Mouse (Mus musculus) cerebral cortex, adult 2 months (tissue): ENCODE results near the gene Rhoc.

Experiments
- WGBS: fragments of 180-500 bp; shearing (Covaris S2); methylation state at CpG from one replicate; pipeline ENCODE4 v1.1.7; 2018; 5-methylcytosine and 5-hydroxymethylcytosine counted together

Rhoc gene

GRCm38 (mm10) chr3:104788075-104788474 lies at the start of gene Rhoc:
Rhoc (plus strand) TSS chr3:104788375.
- WGBS: 57% methylated on average over 3 of the region's 3 CpGs

- WGBS: 96% methylated on average over 3 of the region's 3 CpGs
Measured at GRCm38 (mm10) chr3:104741954-104742353, 46.2 kb upstream of the Rhoc start.

DNA sequence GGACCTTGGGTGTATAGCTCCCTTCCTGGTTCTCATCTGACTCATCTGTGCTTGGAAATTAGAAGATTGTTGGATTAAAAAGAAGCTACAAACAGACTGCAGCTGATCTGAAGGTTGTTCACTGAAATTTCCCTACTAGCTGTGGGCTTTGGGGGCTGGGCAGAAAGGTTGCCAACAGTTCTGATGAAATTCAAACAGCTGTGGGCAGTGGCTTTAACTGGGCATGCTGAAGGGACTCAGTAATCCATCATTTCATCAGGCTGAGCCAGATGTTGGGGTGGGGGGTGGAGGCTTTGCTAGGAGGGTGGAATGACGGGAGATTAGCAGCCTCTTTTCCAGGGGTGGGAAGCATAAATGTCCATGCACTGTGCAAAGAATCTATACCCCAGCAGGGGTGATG lies 45.0 kb upstream of the Rhoc start:
- WGBS: 77% methylated on average over 1 of the region's 1 CpGs

DNA sequence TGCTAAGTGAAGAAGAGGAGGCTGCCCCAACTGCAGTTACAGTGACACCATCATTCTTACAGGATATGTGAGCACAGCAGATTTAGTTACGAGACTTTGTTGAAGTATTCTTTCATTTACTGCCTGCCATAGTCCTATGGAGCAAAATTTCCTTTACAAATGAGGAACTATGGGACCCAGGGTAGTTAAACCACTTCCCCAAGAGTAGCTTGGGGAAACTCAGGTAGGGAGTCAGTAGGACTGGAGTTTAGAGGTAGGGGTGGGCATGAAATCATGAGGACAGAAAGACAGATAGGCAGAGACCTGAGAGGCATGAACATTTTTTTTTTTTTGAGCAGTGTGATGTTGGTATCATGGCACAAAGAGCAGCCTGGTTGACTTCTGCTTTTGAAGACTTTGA lies 44.3 kb upstream of the Rhoc start:
- 94% methylated on average over 1 of the region's 1 CpGs for WGBS

DNA sequence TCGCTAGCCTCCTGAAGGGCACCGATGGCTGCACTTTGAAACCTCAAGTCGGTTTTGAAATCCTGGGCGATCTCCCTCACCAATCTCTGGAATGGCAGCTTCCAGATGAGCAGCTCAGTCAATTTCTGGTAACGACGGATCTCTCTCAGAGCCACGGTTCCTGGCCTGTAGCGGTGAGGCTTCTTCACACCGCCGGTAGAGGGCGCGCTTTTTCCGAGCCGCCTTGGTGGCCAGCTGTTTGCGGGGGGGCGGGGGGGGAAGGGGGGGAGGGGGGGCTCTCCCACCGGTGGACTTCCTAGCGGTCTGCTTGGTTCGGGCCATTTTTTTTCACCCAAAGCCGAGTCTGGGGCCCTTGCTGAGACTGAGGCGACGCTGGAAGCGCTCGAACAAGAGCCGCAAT lies 35.3 kb upstream of the Rhoc start:
- 21% methylated on average over 25 of the region's 25 CpGs for WGBS

DNA sequence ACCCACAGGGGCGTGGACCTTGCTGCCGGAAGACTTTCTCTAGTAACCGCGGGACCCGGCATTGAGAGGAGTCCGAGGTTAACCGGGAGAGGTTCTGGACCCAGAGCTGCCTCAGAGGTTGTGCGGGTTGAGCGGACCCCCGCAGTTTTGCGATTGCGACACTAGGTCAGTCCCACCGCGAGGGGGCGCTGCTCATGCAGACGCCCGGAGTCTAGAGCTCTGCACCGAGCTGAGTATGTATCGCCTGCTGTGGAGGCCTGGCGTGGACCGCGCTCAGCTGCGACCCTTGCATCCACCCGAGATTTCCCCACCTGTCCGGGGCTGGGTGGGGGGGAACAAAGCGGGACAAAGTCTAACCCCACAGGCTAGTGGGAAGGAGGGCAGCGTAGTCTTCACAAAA lies 29.8 kb upstream of the Rhoc start:
- WGBS: 3% methylated on average over 27 of the region's 27 CpGs

DNA sequence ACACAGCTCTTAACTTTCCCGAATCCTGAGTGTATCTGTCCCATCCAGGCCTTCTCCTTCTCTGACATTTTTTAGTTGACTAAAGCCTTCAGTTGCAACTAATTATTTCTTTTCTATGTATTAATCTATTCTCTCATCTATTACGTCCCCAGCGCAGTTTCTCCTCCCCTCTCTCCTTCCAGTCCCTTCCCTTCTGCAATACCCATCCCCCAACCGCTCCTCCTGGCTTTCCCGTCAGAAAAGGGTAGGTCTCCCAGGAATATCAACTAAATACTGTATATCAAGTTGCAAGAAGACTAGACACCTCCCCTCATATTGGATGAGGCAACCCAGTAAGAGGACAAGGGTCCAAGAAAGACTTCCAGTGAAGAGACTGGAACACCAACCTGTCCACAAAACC lies 29.3 kb upstream of the Rhoc start:
- WGBS: 34% methylated on average over 5 of the region's 5 CpGs

DNA sequence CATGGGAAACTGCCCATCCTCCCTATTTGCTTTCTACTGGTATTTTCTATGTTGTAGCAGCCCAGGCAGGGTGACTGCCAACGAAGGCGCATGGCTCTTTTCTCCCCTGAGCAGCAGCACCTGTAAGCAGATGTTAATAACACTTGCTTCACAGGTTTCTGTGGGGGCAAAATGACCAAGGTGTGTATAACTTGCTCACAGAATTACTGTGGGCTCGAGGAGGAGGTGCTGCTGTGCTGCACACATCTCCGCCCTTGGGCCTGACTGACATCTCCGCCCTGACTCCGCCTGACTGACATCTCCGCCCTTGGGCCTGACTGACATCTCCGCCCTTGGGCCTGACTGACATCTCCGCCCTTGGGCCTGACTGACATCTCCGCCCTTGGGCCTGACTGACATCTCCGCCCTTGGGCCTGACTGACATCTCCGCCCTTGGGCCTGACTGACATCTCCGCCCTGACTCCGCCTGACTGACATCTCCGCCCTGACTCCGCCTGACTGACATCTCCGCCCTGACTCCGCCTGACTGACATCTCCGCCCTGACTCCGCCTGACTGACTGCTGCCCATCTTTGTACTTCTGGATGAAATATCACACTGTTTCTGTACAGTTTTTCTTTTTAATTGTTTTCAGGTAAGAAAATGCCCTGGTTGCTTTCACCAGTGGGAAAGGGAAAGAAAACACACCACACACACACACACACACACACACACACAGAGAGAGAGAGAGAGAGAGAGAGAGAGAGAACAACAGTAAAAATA lies 25.9 kb upstream of the Rhoc start:
- WGBS: 61% methylated on average over 20 of the region's 20 CpGs

DNA sequence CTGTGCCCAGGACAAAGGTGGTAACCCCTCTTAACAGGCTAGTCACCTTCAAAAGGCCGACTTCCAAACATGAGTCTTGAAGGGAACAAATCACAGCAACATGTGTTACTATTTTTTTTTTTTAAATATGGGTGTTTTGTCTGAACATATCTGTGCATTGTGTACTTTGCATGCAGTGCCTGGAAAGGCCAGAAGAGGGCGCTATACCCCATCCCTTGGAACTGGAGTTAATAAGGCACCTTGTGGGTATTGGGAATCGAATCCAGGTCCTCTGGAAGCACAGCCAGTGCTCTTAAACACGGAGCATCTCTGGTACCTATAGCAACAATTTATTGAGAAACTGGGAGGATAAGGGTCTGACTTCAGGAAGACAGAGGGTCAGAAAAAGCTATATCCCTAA lies 23.2 kb upstream of the Rhoc start:
- WGBS: 29% methylated on average over 4 of the region's 4 CpGs

- 44% methylated on average over 2 of the region's 2 CpGs for WGBS
Measured at GRCm38 (mm10) chr3:104767141-104767540, 21.0 kb upstream of the Rhoc start.

DNA sequence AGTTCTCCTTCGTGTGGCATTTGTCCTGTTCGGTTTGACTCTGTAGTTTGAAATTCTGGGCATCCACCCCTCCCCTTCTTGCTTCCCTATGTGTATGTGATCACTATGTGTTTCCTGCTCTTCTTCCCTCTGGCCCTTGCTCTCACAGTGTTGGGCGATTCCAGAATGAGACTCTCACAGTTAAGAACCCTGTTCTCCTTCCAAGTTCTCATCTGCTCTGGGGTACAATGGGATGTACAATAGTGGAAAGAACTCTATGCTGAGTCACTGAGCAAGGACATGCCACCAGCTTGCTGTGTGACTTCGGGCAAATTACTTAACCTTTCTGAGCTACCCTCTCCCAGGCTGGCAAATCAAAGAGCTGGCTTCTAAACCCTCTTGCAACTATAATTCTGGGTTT lies 20.5 kb upstream of the Rhoc start:
- 84% methylated on average over 4 of the region's 4 CpGs for WGBS

- 93% methylated on average over 3 of the region's 3 CpGs for WGBS
Measured at GRCm38 (mm10) chr3:104769135-104769534, 19.0 kb upstream of the Rhoc start.

DNA sequence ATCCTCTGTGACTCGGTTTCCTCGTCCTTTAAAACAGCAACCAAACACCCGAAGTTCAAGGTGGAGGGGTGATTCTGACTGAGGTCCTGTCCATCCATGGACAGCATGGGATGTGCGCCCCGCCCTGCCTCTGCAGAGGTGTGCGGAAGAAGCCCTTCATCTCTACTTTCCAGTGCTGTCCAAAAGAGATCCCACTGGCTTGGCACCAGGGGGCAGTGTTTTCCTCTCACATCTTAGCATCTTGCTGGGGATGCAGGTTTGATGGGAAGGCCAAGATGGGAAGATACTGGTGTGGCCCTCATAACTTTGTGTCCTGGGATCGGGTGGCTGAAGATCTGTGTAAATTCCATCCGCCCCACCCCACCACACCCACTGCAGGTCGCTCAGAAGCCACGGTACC lies 18.1 kb upstream of the Rhoc start:
- 65% methylated on average over 10 of the region's 10 CpGs for WGBS

GRCm38 (mm10) chr3:104770918-104771317 lies 17.3 kb upstream of the Rhoc start:
- 91% methylated on average over 3 of the region's 3 CpGs for WGBS

GRCm38 (mm10) chr3:104771460-104771859 lies 16.7 kb upstream of the Rhoc start:
- WGBS: 70% methylated on average over 6 of the region's 6 CpGs

- WGBS: 92% methylated on average over 7 of the region's 7 CpGs
Measured at GRCm38 (mm10) chr3:104773301-104773700, 14.9 kb upstream of the Rhoc start.

DNA sequence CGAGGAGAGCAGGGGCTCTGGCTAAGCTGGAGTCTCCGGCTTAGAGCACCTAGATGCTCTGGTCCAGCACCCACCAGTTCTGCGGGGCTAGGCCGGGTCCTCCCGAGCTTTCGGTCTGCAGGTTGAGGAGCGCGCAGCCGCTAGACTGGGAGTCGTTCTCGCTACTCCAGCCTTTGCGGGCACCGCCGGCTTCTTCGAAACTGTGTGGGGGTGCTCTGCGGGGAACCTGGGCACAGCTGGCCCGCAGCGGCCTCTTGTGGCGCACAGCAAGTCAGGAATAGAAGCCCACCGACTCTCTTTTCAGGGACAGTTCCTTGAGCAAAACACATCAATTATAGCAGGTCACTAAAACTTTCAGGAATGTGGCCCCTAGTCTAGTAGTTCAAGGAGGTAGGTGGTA lies 10.8 kb upstream of the Rhoc start:
- WGBS: 3% methylated on average over 20 of the region's 20 CpGs

GRCm38 (mm10) chr3:104779949-104780348 lies 8.2 kb upstream of the Rhoc start:
- 7% methylated on average over 7 of the region's 7 CpGs for WGBS

DNA sequence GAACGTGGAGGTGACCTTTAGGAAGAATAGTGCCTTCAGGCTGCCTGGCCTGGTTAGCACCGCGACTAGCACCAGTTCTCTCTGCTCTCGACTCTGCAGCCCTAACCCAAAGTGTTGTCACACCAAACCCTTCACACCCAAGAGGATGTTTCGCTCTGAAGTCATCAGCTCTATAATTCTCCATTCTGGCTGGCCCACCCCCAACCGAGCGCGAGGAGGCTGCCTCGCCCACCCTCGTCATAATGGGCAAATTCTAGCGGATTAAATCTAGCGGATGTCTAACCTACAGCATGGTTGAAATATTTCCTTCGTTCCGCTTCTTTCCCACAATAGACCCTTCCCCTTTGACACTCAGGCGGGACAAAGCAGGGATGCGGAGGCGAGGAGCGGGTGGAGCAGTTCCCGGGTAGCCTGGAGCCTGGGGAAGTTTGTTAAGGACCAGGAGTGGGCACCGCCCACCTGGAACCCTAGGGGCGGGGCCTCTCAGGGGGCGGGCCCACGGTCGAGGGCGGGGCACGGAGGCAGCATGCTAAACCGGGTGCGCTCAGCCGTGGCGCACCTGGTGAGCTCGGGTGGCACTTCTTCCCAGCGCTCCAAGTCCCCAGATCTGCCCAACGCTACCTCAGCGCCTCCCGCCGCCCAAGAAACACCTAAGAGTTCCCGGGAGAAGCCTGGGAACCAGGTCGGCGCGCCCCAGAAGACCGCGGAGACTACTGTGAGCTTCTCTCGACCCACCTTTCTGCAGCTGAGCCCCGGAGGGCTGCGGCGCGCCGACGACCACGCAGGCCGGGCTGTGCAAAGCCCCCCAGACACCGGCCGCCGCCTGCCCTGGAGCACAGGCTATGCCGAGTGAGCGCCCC lies 7.4 kb upstream of the Rhoc start, which contains the start of gene Ppm1j:
Gene Ppm1j, plus strand, starts transcription at position 496 of the 860 bp plus-strand sequence.
- WGBS: 2% methylated on average over 56 of the region's 56 CpGs

DNA sequence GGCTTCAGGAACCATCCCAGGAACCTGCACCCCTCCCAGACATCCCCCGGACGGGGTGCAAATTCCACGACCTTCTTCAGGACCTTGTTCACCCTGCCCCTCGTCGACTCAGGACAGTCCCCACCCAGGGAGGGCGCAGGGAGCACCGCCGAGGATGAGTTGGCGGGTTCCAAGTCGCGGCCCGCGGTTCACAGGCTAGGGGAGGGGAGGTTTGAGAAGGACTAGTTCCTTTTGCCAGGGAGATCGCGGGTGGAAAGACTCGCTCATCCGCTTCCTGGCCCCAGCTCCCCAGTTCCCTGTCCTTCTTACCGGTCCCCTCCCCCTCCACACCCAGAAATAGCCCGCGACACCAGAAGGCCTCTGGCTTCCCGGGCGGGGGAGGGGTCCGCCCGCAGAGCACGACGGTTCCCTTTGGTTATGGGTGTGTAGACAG lies 6.7 kb upstream of the Rhoc start, which contains the start of gene Fam19a3:
Gene Fam19a3, minus strand, starts transcription at position 370 of the 433 bp plus-strand sequence.
- WGBS: 1% methylated on average over 26 of the region's 26 CpGs

- WGBS: 53% methylated on average over 12 of the region's 12 CpGs
Measured at GRCm38 (mm10) chr3:104782061-104782681, 6.0 kb upstream of the Rhoc start.

DNA sequence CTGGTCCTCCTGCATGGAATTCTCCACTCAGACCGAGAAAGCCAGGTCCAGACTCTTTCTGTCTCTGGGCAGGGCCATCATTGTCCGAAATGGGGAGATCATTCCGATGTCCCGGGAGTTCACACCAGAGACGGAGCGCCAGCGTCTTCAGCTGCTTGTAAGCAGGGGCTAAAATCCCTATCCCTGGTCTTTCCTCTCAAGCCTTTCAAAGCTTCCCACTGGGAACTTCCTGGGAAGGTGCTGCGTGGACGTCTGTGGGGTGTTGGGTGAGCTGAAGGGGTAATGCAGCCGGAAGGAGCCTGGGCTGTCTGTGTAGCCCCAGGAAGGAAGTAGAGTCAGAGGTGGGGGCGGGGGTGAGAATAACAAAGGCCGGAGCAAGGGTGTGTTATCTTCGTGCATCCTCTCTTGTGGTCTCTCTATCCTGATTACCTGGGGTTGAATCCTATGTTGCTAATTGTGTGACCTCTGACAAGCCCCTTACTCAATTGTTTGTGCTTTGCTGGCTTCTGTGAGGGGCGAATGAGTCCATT lies 4.1 kb upstream of the Rhoc start:
- 71% methylated on average over 14 of the region's 14 CpGs for WGBS
